Mouse (Mus musculus): Measurements from ENCODE around the gene Scpep1. TPM values are rescaled to one million over a fixed set of nuclear protein-coding genes. Genes with fewer than 3 reads are reported as not detected.
A peak's percentile ranks its signal among the peaks of the same experiment; 100 is the strongest.
"Not testable (repeated sequence)": the region's sequence is repeated elsewhere in the genome, so short reads cannot be mapped to it uniquely, and the experiment has no call there.

Scpep1 gene
- polyA plus RNA-seq, 1 experiment from 2014 or later, result 44.6 TPM

GRCm38 (mm10) chr11:88905621-88906020 is 49.6 kb downstream of the Scpep1 start:
- no peaks in the 10 kb centered on the region for H3K36me3 ChIP-seq
- H3K27me3 ChIP-seq (replicated peaks), result no peaks in the 10 kb centered on the region
- H3K4me3 ChIP-seq, result no peak overlapping the region
- no peak for ATAC-seq (ENCODE audit: extremely low read depth, insufficient number of reproducible peaks, low FRiP score, low TSS enrichment)
- H3K27ac ChIP-seq (replicated peaks), result peak overlapping the region; percentile 10; the same call in 1 of the 2 replicates
- no peak overlapping the region for H3K4me2 ChIP-seq
- WGBS, result 11% methylated on average over 2 of the region's 2 CpGs
- no peak overlapping the region for H3K9ac ChIP-seq
- H3K9me3 ChIP-seq, result no peaks in the 10 kb centered on the region
- peaks cover 50% of the 10 kb centered on the region for H3K4me1 ChIP-seq

GRCm38 (mm10) chr11:88904080-88904479 is 51.2 kb downstream of the Scpep1 start:
- H3K4me1 ChIP-seq, result peaks cover 42% of the 10 kb centered on the region
- no peak overlapping the region; the same call in 1 of the 2 replicates for H3K27ac ChIP-seq (replicated peaks)
- no peaks in the 10 kb centered on the region for H3K36me3 ChIP-seq
- no peak overlapping the region for H3K4me2 ChIP-seq
- no peaks in the 10 kb centered on the region for H3K27me3 ChIP-seq (replicated peaks)
- H3K4me3 ChIP-seq, result no peak overlapping the region
- no peaks in the 10 kb centered on the region for H3K9me3 ChIP-seq
- ATAC-seq (ENCODE audit: extremely low read depth, insufficient number of reproducible peaks, low FRiP score, low TSS enrichment), result no peak
- WGBS, result 45% methylated on average over 2 of the region's 2 CpGs
- no peak overlapping the region for H3K9ac ChIP-seq

GRCm38 (mm10) chr11:88902762-88903161 is 52.5 kb downstream of the Scpep1 start:
- Histone ChIP-seq H3K9me3 (no peaks in the 10 kb centered on the region), H3K27ac (replicated peaks) (peak overlapping the region; percentile 32), H3K36me3 (no peaks in the 10 kb centered on the region), H3K9ac (no peak overlapping the region), H3K27me3 (replicated peaks) (no peaks in the 10 kb centered on the region), H3K4me1 (peaks cover 42% of the 10 kb centered on the region), H3K4me3 (no peak overlapping the region), H3K4me2 (no peak overlapping the region)
- 67% methylated on average over 6 of the region's 6 CpGs for WGBS
- no peak for ATAC-seq (ENCODE audit: extremely low read depth, insufficient number of reproducible peaks, low FRiP score, low TSS enrichment)

- Histone ChIP-seq H3K9ac (peak overlapping the region; percentile 17), H3K27me3 (replicated peaks) (no peaks in the 10 kb centered on the region), H3K27ac (replicated peaks) (peak overlapping the region; percentile 80), H3K4me3 (0 out of 2 replicates have a peak overlapping the region, but pooled peaks have one; percentile 7), H3K4me1 (peaks cover 42% of the 10 kb centered on the region), H3K36me3 (no peaks in the 10 kb centered on the region), H3K4me2 (peak overlapping the region; percentile 53), H3K9me3 (no peaks in the 10 kb centered on the region)
- no peak for ATAC-seq (ENCODE audit: extremely low read depth, insufficient number of reproducible peaks, low FRiP score, low TSS enrichment)
- 37% methylated on average over 7 of the region's 7 CpGs for WGBS
Observed at GRCm38 (mm10) chr11:88901341-88901802, 53.9 kb downstream of the Scpep1 start.

GRCm38 (mm10) chr11:88899561-88899960 is 55.7 kb downstream of the Scpep1 start:
- no peak overlapping the region for H3K4me2 ChIP-seq
- H3K36me3 ChIP-seq, result no peaks in the 10 kb centered on the region
- no peaks in the 10 kb centered on the region for H3K27me3 ChIP-seq (replicated peaks)
- no peak for ATAC-seq (ENCODE audit: extremely low read depth, insufficient number of reproducible peaks, low FRiP score, low TSS enrichment)
- 83% methylated on average over 6 of the region's 6 CpGs for WGBS
- no peak overlapping the region for H3K4me3 ChIP-seq
- H3K9me3 ChIP-seq, result no peaks in the 10 kb centered on the region
- H3K27ac ChIP-seq (replicated peaks), result no peak overlapping the region
- peaks cover 34% of the 10 kb centered on the region for H3K4me1 ChIP-seq
- no peak overlapping the region for H3K9ac ChIP-seq

- no peak overlapping the region for H3K9ac ChIP-seq
- H3K27me3 ChIP-seq (replicated peaks), result no peaks in the 10 kb centered on the region
- no peak for ATAC-seq (ENCODE audit: extremely low read depth, insufficient number of reproducible peaks, low FRiP score, low TSS enrichment)
- H3K36me3 ChIP-seq, result no peaks in the 10 kb centered on the region
- no peak overlapping the region for H3K4me2 ChIP-seq
- no peak overlapping the region for H3K4me3 ChIP-seq
- no peak overlapping the region for H3K27ac ChIP-seq (replicated peaks)
- no peaks in the 10 kb centered on the region for H3K9me3 ChIP-seq
- 79% methylated on average over 4 of the region's 4 CpGs for WGBS
- H3K4me1 ChIP-seq, result peaks cover 27% of the 10 kb centered on the region
Observed at GRCm38 (mm10) chr11:88898380-88898763, 56.9 kb downstream of the Scpep1 start.

- peak overlapping the region; percentile 42 for H3K4me2 ChIP-seq
- no peaks in the 10 kb centered on the region for H3K36me3 ChIP-seq
- peak overlapping the region; percentile 33; the same call in 1 of the 2 replicates for H3K9ac ChIP-seq
- no peak for ATAC-seq (ENCODE audit: extremely low read depth, insufficient number of reproducible peaks, low FRiP score, low TSS enrichment)
- no peaks in the 10 kb centered on the region for H3K9me3 ChIP-seq
- no peak overlapping the region for H3K27ac ChIP-seq (replicated peaks)
- H3K27me3 ChIP-seq (replicated peaks), result no peaks in the 10 kb centered on the region
- H3K4me1 ChIP-seq, result peaks cover 21% of the 10 kb centered on the region
- 43% methylated on average over 15 of the region's 15 CpGs for WGBS
- no peak overlapping the region for H3K4me3 ChIP-seq
Observed at GRCm38 (mm10) chr11:88897624-88898379, 57.5 kb downstream of the Scpep1 start.

GRCm38 (mm10) chr11:88895800-88896232 is 59.4 kb downstream of the Scpep1 start:
- not testable (repeated sequence) for H3K4me1 ChIP-seq; H3K9me3 ChIP-seq; H3K27ac ChIP-seq (replicated peaks); H3K9ac ChIP-seq; H3K36me3 ChIP-seq; ATAC-seq (ENCODE audit: extremely low read depth, insufficient number of reproducible peaks, low FRiP score, low TSS enrichment); H3K27me3 ChIP-seq (replicated peaks)
- 27% methylated on average over 29 of the region's 39 CpGs for WGBS
- Histone ChIP-seq H3K4me2 (peak overlapping the region; percentile 52), H3K4me3 (peak overlapping the region; percentile 44)

GRCm38 (mm10) chr11:88895235-88895634 is 60.0 kb downstream of the Scpep1 start:
- not testable (repeated sequence) for H3K4me1 ChIP-seq; H3K27ac ChIP-seq (replicated peaks); H3K9ac ChIP-seq; H3K27me3 ChIP-seq (replicated peaks); H3K9me3 ChIP-seq; ATAC-seq (ENCODE audit: extremely low read depth, insufficient number of reproducible peaks, low FRiP score, low TSS enrichment); H3K36me3 ChIP-seq
- 48% methylated on average over 15 of the region's 20 CpGs for WGBS
- Histone ChIP-seq H3K4me3 (peak overlapping the region; percentile 44), H3K4me2 (peak overlapping the region; percentile 49)

GRCm38 (mm10) chr11:88894279-88894678 is 61.0 kb downstream of the Scpep1 start:
- 91% methylated on average over 11 of the region's 14 CpGs for WGBS
- H3K27me3 ChIP-seq (replicated peaks); ATAC-seq (ENCODE audit: extremely low read depth, insufficient number of reproducible peaks, low FRiP score, low TSS enrichment): not testable (repeated sequence)

GRCm38 (mm10) chr11:88893501-88893900 is 61.8 kb downstream of the Scpep1 start:
- not testable (repeated sequence) for H3K27ac ChIP-seq (replicated peaks); H3K9ac ChIP-seq; ATAC-seq (ENCODE audit: extremely low read depth, insufficient number of reproducible peaks, low FRiP score, low TSS enrichment); H3K36me3 ChIP-seq; H3K27me3 ChIP-seq (replicated peaks); H3K9me3 ChIP-seq; H3K4me2 ChIP-seq; H3K4me1 ChIP-seq; H3K4me3 ChIP-seq
- 92% methylated on average over 3 of the region's 8 CpGs for WGBS

More at GRCm38 (mm10) chr11:88894279-88894678, 61.0 kb downstream of the Scpep1 start:
- not testable (repeated sequence) for H3K9me3 ChIP-seq; H3K36me3 ChIP-seq; H3K4me3 ChIP-seq; H3K9ac ChIP-seq; H3K4me2 ChIP-seq; H3K4me1 ChIP-seq; H3K27ac ChIP-seq (replicated peaks)

- H3K9me3 ChIP-seq; H3K27me3 ChIP-seq (replicated peaks); ATAC-seq (ENCODE audit: extremely low read depth, insufficient number of reproducible peaks, low FRiP score, low TSS enrichment); H3K36me3 ChIP-seq; H3K9ac ChIP-seq; H3K27ac ChIP-seq (replicated peaks); H3K4me3 ChIP-seq; H3K4me1 ChIP-seq; H3K4me2 ChIP-seq: not testable (repeated sequence)
- 66% methylated on average over 22 of the region's 24 CpGs for WGBS
Observed at GRCm38 (mm10) chr11:88892789-88893188, 62.5 kb downstream of the Scpep1 start.

Data from heart, embryonic 13.5 days (tissue).